Mouse (Mus musculus): Measurements from ENCODE around the gene Eaf2. TPM values are rescaled to one million over a fixed set of nuclear protein-coding genes. Genes with fewer than 3 reads are reported as not detected.

Gene Eaf2
- polyA plus RNA-seq, 1 experiment = 0.04 TPM

DNA sequence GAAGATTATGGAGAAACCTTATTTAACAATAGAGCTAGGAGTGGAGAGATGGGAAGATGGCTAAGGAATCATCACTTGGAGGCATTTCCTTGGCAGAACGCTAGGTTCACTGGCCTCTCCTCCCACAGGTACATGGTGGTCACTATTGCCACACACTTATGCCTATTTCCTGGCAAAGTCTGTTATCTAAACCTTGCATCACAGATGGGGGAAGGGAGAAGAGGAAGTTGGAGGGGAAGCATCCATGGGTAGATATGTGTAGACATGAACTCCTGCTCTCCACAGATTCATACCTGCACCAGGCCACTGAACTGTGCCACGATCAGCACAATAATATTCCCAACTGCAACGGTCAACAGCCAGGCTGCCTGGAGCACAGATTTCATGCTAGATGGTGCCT, 122.8 kb downstream of the Eaf2 start:
- TF ChIP-seq TAL1 (IDR thresholded peaks at IDR 0.05; ENCODE audit: low read length) = no peak
- no peak for TF ChIP-seq GATA1 (IDR thresholded peaks at IDR 0.05; ENCODE audit: low read length)
- Histone ChIP-seq H3K27me3 (ENCODE audit: control insufficient read depth) (no peaks in the 10 kb centered on the region), H3K36me3 (ENCODE audit: control insufficient read depth) (no peaks in the 10 kb centered on the region), H3K9me3 (ENCODE audit: control insufficient read depth, low read length) (no peaks in the 10 kb centered on the region), H3K4me1 (ENCODE audit: control insufficient read depth) (no peaks in the 10 kb centered on the region), H3K4me3 (replicated peaks) (no peak overlapping the region)

DNA sequence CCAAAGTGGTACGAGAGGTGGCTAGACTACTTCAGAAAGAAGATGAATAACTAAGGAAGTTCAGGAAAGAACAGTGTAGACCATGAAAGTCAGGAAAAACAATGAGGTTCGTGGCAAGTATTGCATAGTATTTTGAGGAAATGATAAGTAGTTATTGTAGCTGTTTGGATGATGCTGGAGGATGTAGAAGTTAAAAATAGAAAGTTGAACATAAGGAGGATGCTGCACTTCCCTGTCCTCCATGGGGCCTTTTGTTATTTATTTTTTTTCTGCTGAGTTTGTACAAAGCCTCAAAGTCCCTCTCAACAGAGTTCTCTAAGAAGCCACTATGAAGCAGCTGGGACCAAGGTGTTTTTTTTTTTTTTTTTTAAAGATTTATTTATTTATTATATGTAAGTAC, 127.0 kb downstream of the Eaf2 start:
- no peak for TF ChIP-seq TAL1 (IDR thresholded peaks at IDR 0.05; ENCODE audit: low read length)
- TF ChIP-seq GATA1 (IDR thresholded peaks at IDR 0.05; ENCODE audit: low read length) = no peak
- Histone ChIP-seq H3K4me1 (ENCODE audit: control insufficient read depth) (no peaks in the 10 kb centered on the region), H3K4me3 (replicated peaks) (no peak overlapping the region)

DNA sequence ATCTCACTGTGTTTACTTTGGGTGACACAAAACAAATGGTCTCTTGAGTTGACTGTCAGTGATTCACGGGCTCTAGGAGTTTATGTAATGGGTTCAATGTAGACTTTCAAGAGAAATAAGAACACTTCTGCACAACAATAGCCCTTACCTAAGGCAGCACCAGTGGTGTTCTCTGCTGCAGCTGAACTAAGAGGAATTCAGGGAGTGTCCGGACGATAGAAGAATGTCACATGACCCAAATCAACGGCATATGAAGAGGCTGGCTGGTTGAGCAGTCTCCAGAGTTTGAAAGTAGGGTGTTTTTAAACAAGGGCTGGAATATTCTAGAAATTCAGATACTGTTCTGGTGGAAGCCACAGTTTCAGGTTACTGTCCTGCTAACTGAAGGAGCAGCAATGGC, 127.7 kb downstream of the Eaf2 start:
- H3K4me3 ChIP-seq (replicated peaks) = no peak overlapping the region
- no peaks in the 10 kb centered on the region for H3K4me1 ChIP-seq (ENCODE audit: control insufficient read depth)
- TF ChIP-seq TAL1 (IDR thresholded peaks at IDR 0.05; ENCODE audit: low read length) (no peak), GATA1 (IDR thresholded peaks at IDR 0.05; ENCODE audit: low read length) (no peak)
- no peaks in the 10 kb centered on the region for H3K9me3 ChIP-seq (ENCODE audit: control insufficient read depth, low read length)
- H3K36me3 ChIP-seq (ENCODE audit: control insufficient read depth) = no peaks in the 10 kb centered on the region
- no peaks in the 10 kb centered on the region for H3K27me3 ChIP-seq (ENCODE audit: control insufficient read depth)

More for the DNA sequence above, 127.0 kb downstream of the Eaf2 start:
- Histone ChIP-seq H3K9me3 (ENCODE audit: control insufficient read depth, low read length) (no peaks in the 10 kb centered on the region), H3K36me3 (ENCODE audit: control insufficient read depth) (no peaks in the 10 kb centered on the region), H3K27me3 (ENCODE audit: control insufficient read depth) (no peaks in the 10 kb centered on the region)

DNA sequence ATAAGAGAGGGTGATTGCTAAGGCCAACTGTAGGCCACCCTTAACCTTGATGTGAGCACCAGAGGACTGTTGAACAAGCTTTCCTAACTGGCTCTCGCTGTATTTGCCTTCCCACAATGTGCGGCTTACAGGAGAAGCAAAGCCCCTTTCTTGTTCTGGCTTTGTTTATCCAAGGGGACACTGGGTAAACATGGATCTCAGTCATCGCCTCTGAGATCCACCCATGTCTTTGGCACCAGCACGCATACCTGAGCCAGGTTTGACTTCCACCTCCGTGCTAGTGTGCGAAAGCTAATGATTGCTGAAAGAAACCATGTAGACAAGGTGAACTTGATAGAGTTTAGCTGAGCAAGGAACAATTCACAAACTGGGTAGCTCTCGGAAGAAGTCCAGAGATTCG, 131.2 kb downstream of the Eaf2 start:
- Histone ChIP-seq H3K27me3 (ENCODE audit: control insufficient read depth) (no peaks in the 10 kb centered on the region), H3K4me1 (ENCODE audit: control insufficient read depth) (no peaks in the 10 kb centered on the region), H3K36me3 (ENCODE audit: control insufficient read depth) (no peaks in the 10 kb centered on the region), H3K9me3 (ENCODE audit: control insufficient read depth, low read length) (no peaks in the 10 kb centered on the region), H3K4me3 (replicated peaks) (no peak overlapping the region)
- TF ChIP-seq GATA1 (IDR thresholded peaks at IDR 0.05; ENCODE audit: low read length) = no peak
- no peak for TF ChIP-seq TAL1 (IDR thresholded peaks at IDR 0.05; ENCODE audit: low read length)

Other genes starting within 250 kb of the Eaf2 start
- gene Cd86, start 208.9 kb downstream of the Eaf2 start, polyA plus RNA-seq (2012) = not detected in 2 replicates
- gene Ildr1, start 181.0 kb downstream of the Eaf2 start, polyA plus RNA-seq (2012) = not detected in 2 replicates
- 0.14 TPM in 1 of 2 replicates, not detected in the other for gene Slc15a2, start 90.0 kb downstream of the Eaf2 start, polyA plus RNA-seq (2012)
- 0.08 and 0.23 TPM in 2 replicates for gene Iqcb1, start 46.6 kb downstream of the Eaf2 start, polyA plus RNA-seq (2012)
- 1.5 and 2.3 TPM in 2 replicates for gene Golgb1, start 137 bp upstream of the Eaf2 start, polyA plus RNA-seq (2012)
- gene Hcls1, start 60.0 kb upstream of the Eaf2 start, polyA plus RNA-seq (2012) = 0.62 and 0.92 TPM in 2 replicates
- not detected in 2 replicates for gene Fbxo40, start 115.5 kb upstream of the Eaf2 start, polyA plus RNA-seq (2012)
- gene Polq, start 136.8 kb upstream of the Eaf2 start, polyA plus RNA-seq (2012) = 0.44 and 0.76 TPM in 2 replicates